Mouse (Mus musculus): ENCODE data around the gene Hsph1.

Gene Hsph1

GRCm38 (mm10) chr5:149636075-149636920 lies at the start of gene Hsph1:
Gene Hsph1, minus strand, starts transcription at chr5:149636376.
- DNase-seq (ENCODE audit: low spot score in 2 of 2), result peak; percentile 95 to 96

- no peak for DNase-seq (ENCODE audit: low spot score in 2 of 2)
Observed at GRCm38 (mm10) chr5:149680946-149681345, 44.8 kb upstream of the Hsph1 start.

- DNase-seq (ENCODE audit: low spot score in 2 of 2), result no peak
Observed at GRCm38 (mm10) chr5:149679886-149680285, 43.7 kb upstream of the Hsph1 start.

- DNase-seq (ENCODE audit: low spot score in 2 of 2), result no peak
Observed at GRCm38 (mm10) chr5:149679362-149679761, 43.2 kb upstream of the Hsph1 start.

GRCm38 (mm10) chr5:149678990-149679348 lies 42.8 kb upstream of the Hsph1 start:
- DNase-seq (ENCODE audit: low spot score in 2 of 2), result peak; percentile 23 to 70

DNA sequence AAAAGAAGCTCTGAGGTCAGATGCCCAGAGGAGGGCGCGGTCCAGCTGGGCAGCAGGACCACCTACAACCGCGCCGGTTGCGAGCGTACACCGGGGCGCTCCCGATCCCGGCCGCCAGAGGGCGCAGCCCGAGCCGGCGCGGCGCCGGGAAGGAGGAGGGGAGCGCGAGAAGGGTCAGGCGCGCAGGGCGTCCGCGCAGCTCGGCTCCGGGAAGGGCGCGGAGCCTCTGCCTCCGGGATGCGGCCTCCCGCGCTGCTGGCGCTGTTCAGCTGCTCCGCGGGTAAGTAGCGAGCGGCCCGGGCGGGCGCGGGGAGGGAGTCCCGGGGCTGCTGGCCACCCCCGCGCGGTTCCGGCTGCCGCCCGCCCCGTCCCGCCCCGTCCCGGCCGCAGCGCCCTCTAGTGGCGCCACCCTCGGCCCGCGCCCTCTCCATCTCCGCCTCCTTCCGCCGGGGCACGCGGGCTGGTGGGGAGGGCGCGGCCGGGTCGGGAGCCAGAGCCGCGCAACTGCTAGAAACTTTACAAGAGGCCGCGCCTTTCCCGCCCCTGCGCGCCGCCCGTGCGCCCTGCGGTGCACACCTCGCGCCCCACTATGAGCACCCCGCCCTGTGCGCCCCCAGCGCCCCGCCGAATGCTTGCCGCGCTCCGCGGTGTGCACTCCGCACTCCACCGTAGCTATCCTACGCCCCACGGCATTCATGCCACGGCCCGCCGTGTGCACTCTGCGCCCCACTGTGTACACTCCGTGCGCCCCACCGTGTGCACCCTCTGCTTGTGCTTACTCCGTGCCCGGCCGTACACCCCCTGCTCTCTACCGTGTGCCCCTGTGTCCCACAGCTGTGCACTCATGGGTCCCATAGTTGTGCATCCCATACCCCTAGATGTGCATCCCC lies 42.2 kb upstream of the Hsph1 start, which contains the start of gene B3glct:
Gene B3glct (plus strand): TSS at position 131 of the 890 bp plus-strand sequence.
- DNase-seq (ENCODE audit: low spot score in 2 of 2), result peak; percentile 88 to 97

DNA sequence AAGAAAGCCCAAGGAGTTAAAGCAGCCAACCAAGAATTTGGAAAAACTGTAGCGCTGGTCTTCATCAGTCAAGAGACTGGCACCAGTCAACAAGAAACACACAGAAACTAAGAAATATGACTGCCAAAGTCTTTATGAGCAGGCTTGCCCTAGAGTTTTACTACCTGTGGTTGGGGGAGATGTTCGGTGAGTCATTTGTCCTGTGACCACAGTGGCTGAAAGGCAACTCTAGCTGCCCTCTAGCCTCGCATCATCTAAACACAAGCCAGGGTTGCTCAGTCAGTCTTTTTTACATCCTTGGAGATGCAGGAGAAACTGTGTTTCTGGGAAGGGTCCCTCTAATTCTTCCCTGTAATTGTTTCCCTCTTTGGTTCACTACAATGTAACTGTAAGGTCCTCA lies 41.0 kb upstream of the Hsph1 start:
- DNase-seq (ENCODE audit: low spot score in 2 of 2), result no peak

DNA sequence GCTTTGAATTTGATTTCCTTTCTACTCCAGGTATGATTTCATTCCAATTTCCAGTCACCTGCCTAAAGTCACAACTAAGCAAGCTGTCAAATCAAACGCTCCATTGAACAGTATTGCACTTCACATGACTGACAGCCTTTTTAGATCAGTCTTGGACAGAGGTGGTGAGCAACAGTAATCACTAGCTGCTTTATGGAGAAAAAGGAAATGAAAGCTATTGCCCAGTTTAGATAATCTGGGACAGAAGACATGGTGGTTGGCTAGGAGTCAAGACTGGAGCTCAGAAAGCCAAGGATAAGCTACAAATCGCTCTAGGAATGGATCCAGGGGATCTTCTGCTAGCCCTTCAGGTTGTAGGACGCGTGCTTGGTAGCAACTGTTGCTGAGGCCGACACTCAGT lies 27.2 kb upstream of the Hsph1 start:
- no peak for DNase-seq (ENCODE audit: low spot score in 2 of 2)

GRCm38 (mm10) chr5:149662980-149663379 lies 26.8 kb upstream of the Hsph1 start:
- DNase-seq (ENCODE audit: low spot score in 2 of 2), result no peak

GRCm38 (mm10) chr5:149661428-149661827 lies 25.3 kb upstream of the Hsph1 start:
- DNase-seq (ENCODE audit: low spot score in 2 of 2), result no peak

DNA sequence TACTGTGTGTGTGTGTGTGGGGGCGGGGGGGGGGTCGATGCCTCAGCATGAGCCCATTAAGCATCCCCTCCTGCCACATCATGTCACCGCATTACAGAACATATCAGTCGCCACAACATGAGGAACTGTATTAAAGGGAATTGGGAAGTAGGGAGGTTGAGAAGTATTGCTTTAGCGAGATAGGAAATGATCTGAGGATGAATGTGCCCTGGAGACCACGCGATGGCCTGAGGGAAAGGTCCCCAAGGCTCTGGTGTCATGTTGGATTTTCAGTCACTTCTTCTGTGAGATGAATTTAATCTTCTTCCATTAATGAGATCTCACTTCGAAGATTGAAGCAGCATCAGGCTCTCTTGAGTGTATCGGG lies 23.2 kb upstream of the Hsph1 start:
- DNase-seq (ENCODE audit: low spot score in 2 of 2), result no peak

DNA sequence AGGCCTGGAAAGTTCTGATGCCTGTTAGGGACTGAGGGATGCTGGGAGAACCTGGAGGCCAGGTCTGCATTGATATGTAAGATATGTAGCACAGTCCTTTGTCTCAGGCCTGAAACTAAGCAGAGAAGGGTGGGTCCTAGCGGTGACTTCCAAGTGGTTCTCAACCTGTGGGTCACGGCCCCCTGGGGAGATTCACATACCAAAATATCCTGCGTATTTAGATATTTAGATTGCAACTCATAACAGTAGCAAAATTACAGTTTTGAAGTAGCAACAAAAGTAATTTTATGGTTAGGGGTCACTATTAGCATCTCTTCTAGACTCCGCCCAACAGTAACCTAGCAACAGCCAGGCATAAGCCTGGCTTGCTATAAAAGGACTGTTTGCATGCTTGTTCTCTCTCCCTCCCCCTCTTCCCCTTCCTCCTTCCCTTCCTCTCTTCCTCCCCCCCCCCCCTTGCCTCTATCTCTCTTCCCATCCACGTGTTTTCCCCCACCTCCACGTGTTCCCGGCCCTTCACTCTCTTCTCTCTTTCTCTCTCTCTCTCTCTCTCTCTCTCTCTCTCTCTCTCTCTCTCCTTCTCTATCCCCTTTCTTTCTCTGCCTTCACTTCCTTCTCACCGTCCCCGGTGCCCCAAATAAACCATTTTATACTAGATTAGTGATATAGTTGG lies 22.7 kb upstream of the Hsph1 start:
- DNase-seq (ENCODE audit: low spot score in 2 of 2), result no peak

- no peak for DNase-seq (ENCODE audit: low spot score in 2 of 2)
Observed at GRCm38 (mm10) chr5:149658022-149658421, 21.8 kb upstream of the Hsph1 start.

DNA sequence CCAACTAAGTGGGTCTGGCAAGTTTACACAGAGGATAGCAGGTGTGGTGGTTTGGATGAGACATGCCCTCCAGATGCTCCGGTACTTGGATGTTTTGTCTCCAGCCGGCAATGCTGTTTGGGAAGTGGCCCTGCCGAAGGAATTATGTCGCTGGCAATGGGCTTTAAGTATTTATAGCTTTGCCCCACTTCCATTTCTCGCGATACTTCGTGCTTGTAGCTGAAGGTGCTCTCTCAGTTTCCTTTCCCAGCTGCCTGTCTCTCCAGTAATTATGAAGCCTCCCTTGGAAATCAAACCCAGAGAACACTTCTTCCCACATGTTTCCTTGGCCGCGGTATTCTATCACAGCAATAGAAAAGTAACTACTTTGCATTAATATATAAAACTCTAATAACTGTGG lies 19.5 kb upstream of the Hsph1 start:
- no peak for DNase-seq (ENCODE audit: low spot score in 2 of 2)

DNA sequence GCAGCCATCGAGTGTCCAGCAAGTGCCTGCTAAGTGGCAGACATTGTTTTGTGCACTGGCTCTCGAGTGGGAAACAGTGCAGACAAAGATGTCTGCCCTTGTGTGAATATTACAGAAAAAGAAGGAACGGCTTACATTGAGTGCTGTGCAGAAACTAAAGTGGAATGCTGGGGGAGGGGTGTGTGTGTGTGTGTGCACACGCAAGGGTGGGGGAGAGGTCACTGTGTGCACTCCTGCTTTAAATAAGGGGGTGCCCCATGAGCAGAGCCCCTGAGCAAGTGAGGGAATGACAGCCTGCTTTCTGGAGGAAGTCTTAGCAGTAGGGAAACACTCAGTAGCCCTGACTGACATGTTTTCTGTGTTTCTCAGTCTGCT lies 14.0 kb upstream of the Hsph1 start:
- no peak for DNase-seq (ENCODE audit: low spot score in 2 of 2)

DNA sequence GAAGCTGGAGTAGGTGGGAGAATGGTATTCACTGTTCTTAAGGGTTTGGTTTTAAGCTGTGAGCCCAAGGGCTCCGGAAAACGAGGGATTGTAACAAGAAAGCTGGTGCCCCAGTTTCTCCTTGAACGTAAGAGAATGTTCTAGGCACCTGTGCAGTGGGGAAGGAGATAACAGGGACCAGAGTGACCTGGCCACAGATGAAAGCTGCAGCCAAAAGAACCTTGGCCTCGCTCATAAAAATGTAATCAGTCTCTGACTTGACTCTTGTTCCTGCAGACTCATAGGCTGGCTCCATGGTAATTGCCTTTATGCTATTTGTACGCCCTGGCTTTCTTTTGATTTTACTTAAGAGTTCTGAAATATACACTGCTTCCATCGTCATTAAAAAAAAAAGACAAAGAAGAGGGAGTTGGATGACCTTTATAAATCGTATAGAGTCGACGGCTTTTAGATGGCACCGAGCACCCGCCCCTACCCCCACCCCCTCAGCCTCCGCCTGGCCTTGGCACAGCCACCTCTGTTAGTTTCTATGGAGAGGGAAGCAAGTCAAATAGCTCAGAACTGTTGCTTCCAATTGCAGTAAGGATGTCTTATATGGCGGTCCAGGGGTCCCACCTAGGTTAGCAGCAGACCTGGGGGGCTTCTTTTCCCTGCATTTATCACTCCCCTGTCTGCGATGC lies 13.5 kb upstream of the Hsph1 start:
- no peak for DNase-seq (ENCODE audit: low spot score in 2 of 2)

DNA sequence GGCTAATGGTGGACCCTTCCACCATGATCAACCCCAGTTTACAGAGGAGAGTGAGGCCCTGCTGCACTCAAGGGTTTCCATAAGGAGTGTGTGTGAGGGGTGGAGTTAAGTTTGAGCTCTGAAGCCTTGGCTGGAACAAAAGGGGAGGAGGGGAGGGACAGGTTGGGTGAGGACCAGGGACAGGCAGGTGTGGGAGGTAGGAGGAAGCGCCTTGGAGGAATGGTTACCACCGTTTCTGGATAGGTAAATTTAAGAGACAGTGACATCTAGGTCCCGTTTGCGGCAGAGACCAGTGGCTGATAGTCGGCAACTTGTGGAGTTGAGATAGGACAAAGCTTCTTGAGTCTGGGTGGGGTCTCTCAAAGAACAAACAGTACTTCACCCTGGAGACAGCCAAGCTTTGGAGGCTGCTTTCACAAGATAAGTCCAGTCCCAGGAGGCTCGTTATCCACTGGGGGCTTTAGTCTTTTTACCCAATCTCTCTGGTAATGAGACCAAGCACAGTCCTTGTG lies 12.8 kb upstream of the Hsph1 start:
- DNase-seq (ENCODE audit: low spot score in 2 of 2), result peak in 1 of 2 experiments; percentile 27

DNA sequence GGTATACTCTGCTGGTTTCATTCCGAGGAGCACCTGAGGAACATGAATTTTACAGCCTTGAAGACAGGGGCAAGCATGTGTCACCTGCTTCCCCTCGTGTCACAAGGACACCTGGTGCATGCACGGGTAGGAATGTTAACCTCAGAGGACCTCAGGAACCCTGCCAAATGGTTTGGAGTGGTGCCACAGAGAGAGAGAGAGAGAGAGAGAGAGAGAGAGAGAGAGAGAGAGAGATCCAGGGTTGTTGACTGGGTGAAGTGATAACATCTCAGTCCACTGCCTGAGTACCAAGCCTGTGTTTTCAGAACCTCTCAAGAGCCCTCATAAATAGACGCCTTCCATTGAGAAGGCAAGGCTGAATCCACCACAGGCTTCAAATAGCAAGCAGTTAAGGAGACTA lies 12.0 kb upstream of the Hsph1 start:
- DNase-seq (ENCODE audit: low spot score in 2 of 2), result no peak

DNA sequence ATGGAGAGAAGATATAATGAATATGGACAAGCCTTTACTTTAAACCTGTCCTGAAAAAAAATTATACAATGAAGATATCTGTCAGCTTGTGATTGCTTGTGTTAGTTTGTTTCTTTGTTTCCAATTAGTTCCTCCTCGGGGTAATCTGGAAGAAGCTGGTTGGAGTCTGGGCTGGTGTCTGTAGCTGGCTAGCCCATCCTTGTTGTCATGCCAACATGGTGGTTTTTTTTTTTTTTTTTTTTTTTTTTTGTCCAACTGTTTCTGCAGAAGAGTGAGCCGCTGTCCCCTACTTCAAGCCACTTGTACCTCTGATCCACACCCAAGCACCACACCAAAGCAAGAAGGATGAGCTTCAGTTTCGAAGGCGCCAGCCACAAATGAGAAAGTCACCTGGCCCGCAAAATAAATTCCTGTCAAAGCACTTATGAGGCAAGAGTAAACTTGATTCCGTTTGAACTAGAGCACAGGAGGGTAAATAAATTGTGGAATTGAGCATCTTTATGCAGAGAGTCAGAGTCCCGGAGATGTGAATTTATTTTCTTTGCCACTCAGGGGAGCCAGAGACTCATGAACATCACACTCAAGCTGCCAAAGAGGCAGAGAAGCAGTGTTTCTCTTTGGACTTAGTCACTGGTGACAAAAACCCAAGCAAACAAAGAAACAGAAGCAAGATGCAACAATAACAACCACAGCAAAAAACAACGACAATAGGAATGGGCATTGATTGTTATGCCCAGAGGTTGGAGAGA lies 11.4 kb upstream of the Hsph1 start:
- no peak for DNase-seq (ENCODE audit: low spot score in 2 of 2)

DNA sequence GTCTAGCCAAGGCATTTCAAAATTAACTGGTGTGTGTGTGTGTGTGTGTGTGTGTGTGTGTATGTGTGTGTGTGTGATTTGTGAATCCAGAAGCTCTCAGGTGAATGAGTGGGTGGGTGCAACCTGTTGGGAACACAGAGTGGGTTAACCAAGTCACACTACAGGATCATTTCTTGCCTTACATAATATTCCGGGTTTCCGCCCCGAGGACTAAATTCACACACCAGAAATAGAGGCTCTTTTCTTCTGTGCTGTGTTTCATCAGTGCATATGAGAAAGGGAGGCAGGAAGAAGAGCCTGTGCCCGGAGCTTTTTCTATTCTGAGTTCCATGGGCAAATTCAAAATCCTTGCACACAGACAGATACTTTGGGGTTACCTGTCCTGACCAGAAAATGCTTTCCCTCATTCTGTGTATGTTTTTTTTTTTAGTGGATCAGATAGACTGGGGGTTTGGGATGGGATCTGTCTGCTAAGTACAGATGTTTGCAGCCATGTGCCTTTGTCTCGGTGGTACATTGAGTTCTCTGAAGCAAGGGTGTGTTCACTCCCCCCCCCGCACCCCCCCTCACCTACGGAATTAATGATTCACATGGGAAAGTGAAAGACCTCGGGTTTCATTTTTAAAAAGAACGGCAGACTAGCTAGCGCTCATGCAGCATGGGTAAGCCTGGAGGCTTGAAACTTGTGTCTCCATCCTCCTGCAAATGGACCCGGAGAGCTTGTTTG lies 6.8 kb upstream of the Hsph1 start:
- DNase-seq (ENCODE audit: low spot score in 2 of 2), result no peak
